Mouse (Mus musculus) cerebral cortex, adult 2 months (tissue): ENCODE results near the gene N4bp1.

Source experiments
- WGBS: fragments of 180-500 bp; shearing (Covaris S2); methylation state at CpG from one replicate; pipeline ENCODE4 v1.1.7; 2018; 5-methylcytosine and 5-hydroxymethylcytosine counted together

N4bp1 gene

DNA sequence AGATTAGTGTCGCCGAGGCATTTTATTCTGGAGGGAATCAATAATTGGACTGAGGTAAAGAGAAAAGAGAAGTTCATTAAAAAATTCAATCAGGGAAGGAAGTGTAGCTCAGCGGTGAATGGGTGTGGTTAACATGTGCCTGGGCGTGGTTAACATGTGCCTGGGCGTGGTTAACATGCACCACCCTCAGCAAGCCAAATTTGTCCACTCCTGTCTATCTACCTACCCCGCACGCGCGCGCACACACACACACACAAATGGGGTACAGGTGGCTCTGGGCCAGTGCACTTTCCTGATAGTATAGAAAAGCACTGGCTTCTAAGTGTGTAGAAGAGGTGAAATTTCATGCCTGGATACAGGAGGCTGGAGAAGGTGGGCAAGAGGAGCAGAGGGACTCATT lies 119.9 kb downstream of the N4bp1 start:
- WGBS = 89% methylated on average over 10 of the region's 10 CpGs

DNA sequence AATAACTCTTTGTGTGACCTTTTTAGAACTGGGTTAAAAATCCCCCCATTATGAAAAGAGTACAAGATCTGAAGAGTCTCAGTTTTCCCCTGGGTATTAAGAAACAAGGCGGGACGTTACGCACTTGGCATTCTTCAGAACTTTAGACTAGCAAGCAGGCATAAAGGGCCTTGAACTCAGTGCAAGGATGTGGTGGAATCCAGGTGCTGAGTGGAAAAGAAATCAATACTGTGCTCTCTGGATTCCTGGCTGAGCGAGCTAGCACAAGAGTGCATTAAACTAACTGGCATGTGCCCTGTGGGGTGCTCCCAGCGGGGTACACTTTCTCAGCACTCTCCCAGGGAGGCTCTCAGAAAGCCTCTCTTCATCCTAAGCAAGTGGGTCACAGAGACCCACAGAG lies 122.3 kb downstream of the N4bp1 start:
- WGBS = 83% methylated on average over 5 of the region's 5 CpGs

DNA sequence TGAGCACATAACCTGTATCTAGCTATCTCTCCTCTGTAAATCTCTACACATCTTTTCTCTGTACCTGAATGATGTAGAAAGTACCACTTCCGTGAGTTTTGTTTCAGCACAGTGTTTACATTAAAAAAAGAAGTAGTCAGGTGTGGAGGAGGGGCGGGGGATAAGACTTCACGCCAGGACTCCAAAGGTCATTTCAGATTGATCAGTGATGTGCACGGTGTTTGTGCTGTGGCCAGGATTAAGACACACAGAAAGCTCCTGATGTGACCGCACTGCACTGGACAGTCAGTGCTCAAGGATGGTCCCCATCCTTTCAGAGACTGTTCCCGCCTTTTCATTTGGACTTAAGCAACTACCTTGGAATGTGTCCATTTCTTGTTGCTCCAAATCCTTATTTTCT lies 124.3 kb downstream of the N4bp1 start:
- WGBS = 76% methylated on average over 6 of the region's 6 CpGs

DNA sequence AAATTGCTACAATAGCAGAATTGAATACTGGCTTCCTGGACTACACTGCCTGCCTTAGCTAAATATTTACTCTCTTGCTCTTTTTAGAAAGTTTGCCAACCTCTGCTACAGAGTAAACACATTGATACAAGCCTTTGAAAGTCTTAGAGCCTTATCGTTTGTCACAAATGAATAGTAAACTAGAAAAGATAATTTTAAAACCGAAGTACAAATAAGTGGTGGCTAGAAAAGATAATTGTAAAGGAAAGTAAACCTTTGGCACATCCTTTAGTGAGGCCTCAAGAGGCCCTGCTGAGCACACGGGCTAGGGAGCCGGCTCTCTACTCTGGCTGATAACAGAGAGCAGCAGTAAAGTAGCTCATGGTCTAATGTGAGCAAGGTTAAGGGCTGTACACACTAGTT lies 126.0 kb downstream of the N4bp1 start:
- WGBS = 68% methylated on average over 4 of the region's 4 CpGs

GRCm38 (mm10) chr8:86758651-86759050 lies 126.4 kb downstream of the N4bp1 start:
- 90% methylated on average over 3 of the region's 3 CpGs for WGBS
